Comparison of ENCODE assay signal across 7 mouse cellular contexts in the genomic region with DNA sequence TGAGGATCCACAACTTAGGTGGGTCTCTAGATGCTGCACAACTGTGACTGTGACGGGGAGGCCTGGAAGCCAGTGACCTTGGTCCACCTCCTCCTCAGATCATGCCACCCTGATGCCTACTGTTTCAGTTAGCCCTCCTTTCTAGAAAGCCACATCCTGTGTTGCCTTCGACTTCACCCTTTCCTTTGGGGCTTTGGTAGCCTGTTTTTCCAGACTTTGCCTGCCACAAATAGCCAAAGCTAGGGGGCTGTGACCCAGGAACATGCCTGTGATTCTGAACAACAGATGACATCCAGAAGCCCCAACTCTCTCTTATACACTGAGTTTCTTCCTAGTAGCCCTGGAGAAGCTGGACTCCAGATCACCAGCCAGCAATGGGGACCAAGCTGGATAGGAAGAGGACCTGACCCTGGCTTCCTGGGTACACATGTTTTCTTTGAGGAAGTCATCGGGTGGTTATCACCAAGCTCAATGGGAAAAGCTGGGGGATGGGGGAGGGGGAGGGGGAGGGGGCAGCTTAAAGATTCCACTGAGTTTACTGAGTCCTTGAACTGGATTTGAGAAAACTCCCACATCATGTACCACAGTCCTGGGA. TPM values are rescaled to one million over a fixed set of nuclear protein-coding genes. Genes with fewer than 3 reads are reported as not detected.
DNase-seq lines count a peak whose midpoint lies in the region; ATAC-seq and TF ChIP-seq lines count a peak whose summit lies in the region.

No protein-coding gene starts in this region.

- TF ChIP-seq CTCF in E14TG2a.4 (conservative IDR thresholded peaks at IDR 0.05; ENCODE audit: low read length), result no peak
- TF ChIP-seq CTCF in bone marrow macrophage, adult 2 months (IDR thresholded peaks at IDR 0.05; ENCODE audit: low read depth, low read length), result no peak

- WGBS in kidney, embryonic 16.5 days, result 60% methylated on average over 3 of the region's 3 CpGs
- 49% methylated on average over 3 of the region's 3 CpGs for WGBS in liver, embryonic 11.5 days

- no peaks in the 10 kb centered on the region for H3K36me3 ChIP-seq in kidney, embryonic 16.5 days (ENCODE audit: insufficient read depth, low read length)
- H3K36me3 ChIP-seq in E14TG2a.4 (ENCODE audit: insufficient read depth, low read length), result peaks cover 14% of the 10 kb centered on the region
- 0 out of 2 replicates have a peak, but pooled peaks cover 2% of the 10 kb centered on the region for H3K36me3 ChIP-seq in liver, embryonic 11.5 days (ENCODE audit: control insufficient read depth, insufficient read depth, low read length)

- no peak for TF ChIP-seq POLR2A in bone marrow macrophage, adult 2 months (IDR thresholded peaks at IDR 0.05; ENCODE audit: borderline replicate concordance, low read depth, low read length)

- H3K9ac ChIP-seq in kidney, embryonic 16.5 days (replicated peaks; ENCODE audit: low read length), result peak overlapping the region; percentile 60
- peak overlapping the region; percentile 49; the same call in 1 of the 2 replicates for H3K9ac ChIP-seq in liver, embryonic 11.5 days (ENCODE audit: low read depth, low read length)

- no peaks in the 10 kb centered on the region for H3K9me3 ChIP-seq in kidney, embryonic 16.5 days (ENCODE audit: low read length)
- H3K9me3 ChIP-seq in E14TG2a.4 (ENCODE audit: low read length), result no peaks in the 10 kb centered on the region
- no peaks in the 10 kb centered on the region for H3K9me3 ChIP-seq in liver, embryonic 11.5 days (ENCODE audit: control insufficient read depth, low read length)

- H3K4me3 ChIP-seq in kidney, embryonic 16.5 days (ENCODE audit: low read length), result peak overlapping the region; percentile 88
- peak overlapping the region; percentile 79 for H3K4me3 ChIP-seq in E14TG2a.4 (replicated peaks; ENCODE audit: low read length)
- H3K4me3 ChIP-seq in bone marrow macrophage, adult 2 months (ENCODE audit: insufficient read depth, low read length), result peak overlapping the region; percentile 94
- H3K4me3 ChIP-seq in liver, embryonic 11.5 days (ENCODE audit: low read depth, low read length), result peak overlapping the region; percentile 97

- peak overlapping the region; percentile 90 for H3K4me2 ChIP-seq in kidney, embryonic 16.5 days (replicated peaks; ENCODE audit: low read depth, low read length)
- H3K4me2 ChIP-seq in liver, embryonic 11.5 days, result peak overlapping the region; percentile 95

- peak overlapping the region; percentile 61 for H3K27ac ChIP-seq in kidney, embryonic 16.5 days (ENCODE audit: low read length)
- H3K27ac ChIP-seq in bone marrow macrophage, adult 2 months (ENCODE audit: insufficient read depth, low read depth, low read length), result peak overlapping the region; percentile 99
- peak overlapping the region; percentile 65; the same call in 1 of the 2 replicates for H3K27ac ChIP-seq in liver, embryonic 11.5 days (ENCODE audit: low read depth, low read length)

- H3K27me3 ChIP-seq in kidney, embryonic 16.5 days (ENCODE audit: insufficient read depth, low read length), result no peaks in the 10 kb centered on the region
- H3K27me3 ChIP-seq in E14TG2a.4 (ENCODE audit: insufficient read depth, low read length), result peaks cover 13% of the 10 kb centered on the region; the same call in 1 of the 2 replicates
- no peaks in the 10 kb centered on the region for H3K27me3 ChIP-seq in liver, embryonic 11.5 days (replicated peaks; ENCODE audit: control insufficient read depth, insufficient read depth, low read length)

- DNase-seq in kidney, postnatal 10 days, result no peak
- DNase-seq in liver, embryonic 11.5 days (ENCODE audit: low spot score), result no peak
- DNase-seq in layer of hippocampus, adult 8-10 months (ENCODE audit: low spot score in 2 of 2), result no peak
- no peak for DNase-seq in ovary, adult 18-20 months (ENCODE audit: low spot score)

- no peak for ATAC-seq in kidney, embryonic 16.5 days (ENCODE audit: low FRiP score, low TSS enrichment)
- no peak for ATAC-seq in liver, embryonic 11.5 days (replicated peaks; ENCODE audit: low FRiP score)

- H3K4me1 ChIP-seq in kidney, embryonic 16.5 days (ENCODE audit: insufficient read depth, low read length), result peaks cover 27% of the 10 kb centered on the region
- H3K4me1 ChIP-seq in E14TG2a.4 (replicated peaks; ENCODE audit: low read depth, low read length), result peaks cover 87% of the 10 kb centered on the region
- H3K4me1 ChIP-seq in bone marrow macrophage, adult 2 months (ENCODE audit: control insufficient read depth, insufficient read depth, low read length), result peaks cover 53% of the 10 kb centered on the region
- H3K4me1 ChIP-seq in liver, embryonic 11.5 days (replicated peaks; ENCODE audit: control insufficient read depth, insufficient read depth, low read length), result peaks cover 38% of the 10 kb centered on the region

RNA-seq across cellular contexts. Expression of a gene that starts 11.0 kb away (rescaled TPM):
- 52.0 and 52.1 TPM in 2 replicates for polyA plus RNA-seq in kidney, embryonic 16.5 days (2015; fragmentation: Nextera tagmentation; extraction: Ambion mirVana)
- polyA plus RNA-seq in bone marrow macrophage, adult 2 months (2012; ENCODE audit: insufficient read depth, insufficient read length, missing spikeins), result 129 and 144 TPM in 2 replicates
- polyA plus RNA-seq in liver, embryonic 11.5 days (2014; fragmentation: Nextera tagmentation; extraction: Ambion mirVana), result 81.4 and 85.9 TPM in 2 replicates
- 100 to 1,000 TPM; 463 to 479 (median 474) TPM for total RNA-seq in layer of hippocampus, adult 8-10 months (2022)

RNA-seq across cellular contexts. Expression of a gene that starts 19.2 kb away (rescaled TPM):
- polyA plus RNA-seq in kidney, embryonic 16.5 days (2015; fragmentation: Nextera tagmentation; extraction: Ambion mirVana), result 0.27 and 0.71 TPM in 2 replicates
- not detected in 2 replicates for polyA plus RNA-seq in bone marrow macrophage, adult 2 months (2012; ENCODE audit: insufficient read depth, insufficient read length, missing spikeins)
- polyA plus RNA-seq in liver, embryonic 11.5 days (2014; fragmentation: Nextera tagmentation; extraction: Ambion mirVana), result 3.7 and 4.8 TPM in 2 replicates
- not detected for total RNA-seq in layer of hippocampus, adult 8-10 months (2022)

RNA-seq across cellular contexts. Expression of a gene that starts 32.6 kb away (rescaled TPM):
- 1,159 and 1,184 TPM in 2 replicates for polyA plus RNA-seq in kidney, embryonic 16.5 days (2015; fragmentation: Nextera tagmentation; extraction: Ambion mirVana)
- 1.0 and 3.4 TPM in 2 replicates for polyA plus RNA-seq in bone marrow macrophage, adult 2 months (2012; ENCODE audit: insufficient read depth, insufficient read length, missing spikeins)
- polyA plus RNA-seq in liver, embryonic 11.5 days (2014; fragmentation: Nextera tagmentation; extraction: Ambion mirVana), result 461 and 501 TPM in 2 replicates
- total RNA-seq in layer of hippocampus, adult 8-10 months (2022), result 10 to 100 TPM; 21.4 to 27.8 (median 24.1) TPM

RNA-seq across cellular contexts. Expression of a gene that starts 37.7 kb away (rescaled TPM):
- polyA plus RNA-seq in kidney, embryonic 16.5 days (2015; fragmentation: Nextera tagmentation; extraction: Ambion mirVana), result 0.11 and 0.19 TPM in 2 replicates
- polyA plus RNA-seq in bone marrow macrophage, adult 2 months (2012; ENCODE audit: insufficient read depth, insufficient read length, missing spikeins), result not detected in 2 replicates
- 0.34 and 0.36 TPM in 2 replicates for polyA plus RNA-seq in liver, embryonic 11.5 days (2014; fragmentation: Nextera tagmentation; extraction: Ambion mirVana)
- 10 to 100 TPM; 27.0 to 29.9 (median 29.1) TPM for total RNA-seq in layer of hippocampus, adult 8-10 months (2022)

RNA-seq across cellular contexts. Expression of a gene that starts 59.6 kb away (rescaled TPM):
- 12.3 and 14.9 TPM in 2 replicates for polyA plus RNA-seq in kidney, embryonic 16.5 days (2015; fragmentation: Nextera tagmentation; extraction: Ambion mirVana)
- 3.7 and 5.1 TPM in 2 replicates for polyA plus RNA-seq in bone marrow macrophage, adult 2 months (2012; ENCODE audit: insufficient read depth, insufficient read length, missing spikeins)
- 5.7 and 6.1 TPM in 2 replicates for polyA plus RNA-seq in liver, embryonic 11.5 days (2014; fragmentation: Nextera tagmentation; extraction: Ambion mirVana)
- total RNA-seq in layer of hippocampus, adult 8-10 months (2022), result 1 to 10 TPM; 2.5 to 2.8 (median 2.7) TPM

Comparison
In these comparisons a context has a peak if more than half of its experiments do, and no peak if none do; other contexts are left out.
1. RNA of a gene that starts 32.6 kb away (polyA plus RNA-seq): 1,159 to 1,184 TPM in kidney, embryonic 16.5 days and 461 to 501 TPM in liver, embryonic 11.5 days; 1.0 to 3.4 TPM in bone marrow macrophage, adult 2 months; every median in the first group is over 100 times any median in the second.
2. Peak in every context shown above with its lines, with median percentiles within 50 percentile points of each other: H3K27ac ChIP-seq and H3K4me3 ChIP-seq.